Mouse (Mus musculus): ENCODE results near the gene Nap1l4. TPM values are rescaled to one million over a fixed set of nuclear protein-coding genes. Genes with fewer than 3 reads are reported as not detected.
"Not testable (repeated sequence)": the region's sequence is repeated elsewhere in the genome, so short reads cannot be mapped to it uniquely, and the experiment has no call there.

Gene Nap1l4
- polyA plus RNA-seq, 1 experiment from 2014 or later = 323 TPM

- 94% methylated on average over 6 of the region's 6 CpGs for WGBS
- H3K9ac ChIP-seq (ENCODE audit: low read depth, low read length); ATAC-seq; H3K4me2 ChIP-seq (ENCODE audit: low read length); H3K9me3 ChIP-seq (ENCODE audit: control insufficient read depth, low read length); H3K4me3 ChIP-seq (ENCODE audit: low read length); H3K27me3 ChIP-seq (replicated peaks; ENCODE audit: control insufficient read depth, insufficient read depth, low read length); H3K4me1 ChIP-seq (ENCODE audit: control insufficient read depth, insufficient read depth, low read depth, low read length); H3K27ac ChIP-seq (ENCODE audit: low read depth, low read length): not testable (repeated sequence)
- peaks cover 33% of the 10 kb centered on the region for H3K36me3 ChIP-seq (ENCODE audit: control insufficient read depth, insufficient read depth, low read length)
These were observed 10.7 kb downstream of the Nap1l4 start for GRCm38 (mm10) chr7:143538229-143538628.

GRCm38 (mm10) chr7:143536251-143536650 is 12.7 kb downstream of the Nap1l4 start:
- Histone ChIP-seq H3K9me3 (ENCODE audit: control insufficient read depth, low read length) (no peaks in the 10 kb centered on the region), H3K9ac (ENCODE audit: low read depth, low read length) (no peak overlapping the region), H3K36me3 (ENCODE audit: control insufficient read depth, insufficient read depth, low read length) (peaks cover 41% of the 10 kb centered on the region), H3K4me3 (ENCODE audit: low read length) (no peak overlapping the region), H3K4me1 (ENCODE audit: control insufficient read depth, insufficient read depth, low read depth, low read length) (no peaks in the 10 kb centered on the region), H3K27me3 (replicated peaks; ENCODE audit: control insufficient read depth, insufficient read depth, low read length) (no peaks in the 10 kb centered on the region), H3K27ac (ENCODE audit: low read depth, low read length) (no peak overlapping the region), H3K4me2 (ENCODE audit: low read length) (no peak overlapping the region)
- no peak for ATAC-seq
- 95% methylated on average over 3 of the region's 3 CpGs for WGBS

- Histone ChIP-seq H3K27me3 (replicated peaks; ENCODE audit: control insufficient read depth, insufficient read depth, low read length) (no peaks in the 10 kb centered on the region), H3K4me1 (ENCODE audit: control insufficient read depth, insufficient read depth, low read depth, low read length) (no peaks in the 10 kb centered on the region), H3K27ac (ENCODE audit: low read depth, low read length) (no peak overlapping the region), H3K4me3 (ENCODE audit: low read length) (no peak overlapping the region), H3K4me2 (ENCODE audit: low read length) (no peak overlapping the region), H3K36me3 (ENCODE audit: control insufficient read depth, insufficient read depth, low read length) (peaks cover 55% of the 10 kb centered on the region), H3K9me3 (ENCODE audit: control insufficient read depth, low read length) (no peaks in the 10 kb centered on the region), H3K9ac (ENCODE audit: low read depth, low read length) (no peak overlapping the region)
- WGBS = 88% methylated on average over 2 of the region's 2 CpGs
- no peak for ATAC-seq
These were observed 15.6 kb downstream of the Nap1l4 start for GRCm38 (mm10) chr7:143533284-143533683.

- no peaks in the 10 kb centered on the region for H3K27me3 ChIP-seq (replicated peaks; ENCODE audit: control insufficient read depth, insufficient read depth, low read length)
- H3K9ac ChIP-seq (ENCODE audit: low read depth, low read length) = no peak overlapping the region
- no peak overlapping the region for H3K4me2 ChIP-seq (ENCODE audit: low read length)
- H3K27ac ChIP-seq (ENCODE audit: low read depth, low read length) = no peak overlapping the region
- ATAC-seq = no peak
- no peaks in the 10 kb centered on the region for H3K9me3 ChIP-seq (ENCODE audit: control insufficient read depth, low read length)
- 68% methylated on average over 1 of the region's 1 CpGs for WGBS
- H3K4me1 ChIP-seq (ENCODE audit: control insufficient read depth, insufficient read depth, low read depth, low read length) = no peaks in the 10 kb centered on the region
- H3K4me3 ChIP-seq (ENCODE audit: low read length) = no peak overlapping the region
- H3K36me3 ChIP-seq (ENCODE audit: control insufficient read depth, insufficient read depth, low read length) = peaks cover 57% of the 10 kb centered on the region
These were observed 16.5 kb downstream of the Nap1l4 start for GRCm38 (mm10) chr7:143532410-143532809.

GRCm38 (mm10) chr7:143519333-143519732 is 29.6 kb downstream of the Nap1l4 start:
- no peak for ATAC-seq
- 83% methylated on average over 4 of the region's 4 CpGs for WGBS

DNA sequence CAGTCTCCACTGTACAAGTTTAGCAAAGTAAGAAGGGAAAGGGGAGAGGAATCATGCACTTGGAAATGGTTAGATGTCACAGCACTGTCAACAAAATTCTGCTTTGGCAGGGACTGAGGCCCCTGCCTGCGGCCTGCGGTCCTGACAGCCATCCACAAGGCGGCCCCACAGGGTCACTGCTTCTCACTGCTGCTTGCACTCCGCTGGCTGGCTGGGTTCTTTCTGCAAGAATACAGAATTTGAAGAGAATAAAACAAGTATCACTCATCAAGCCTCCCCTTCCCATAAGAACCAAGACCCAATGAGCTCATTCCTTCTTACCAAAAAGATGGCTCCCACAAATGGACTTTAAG is 34.5 kb downstream of the Nap1l4 start:
- H3K9me3 ChIP-seq (ENCODE audit: control insufficient read depth, low read length) = no peaks in the 10 kb centered on the region
- no peak overlapping the region for H3K4me3 ChIP-seq (ENCODE audit: low read length)
- H3K27ac ChIP-seq (ENCODE audit: low read depth, low read length) = no peak overlapping the region
- no peak overlapping the region for H3K4me2 ChIP-seq (ENCODE audit: low read length)
- no peak for ATAC-seq
- H3K36me3 ChIP-seq (ENCODE audit: control insufficient read depth, insufficient read depth, low read length) = peaks cover 51% of the 10 kb centered on the region
- 96% methylated on average over 4 of the region's 4 CpGs for WGBS
- no peak overlapping the region for H3K9ac ChIP-seq (ENCODE audit: low read depth, low read length)
- H3K27me3 ChIP-seq (replicated peaks; ENCODE audit: control insufficient read depth, insufficient read depth, low read length) = no peaks in the 10 kb centered on the region
- no peaks in the 10 kb centered on the region for H3K4me1 ChIP-seq (ENCODE audit: control insufficient read depth, insufficient read depth, low read depth, low read length)

More at GRCm38 (mm10) chr7:143519333-143519732, 29.6 kb downstream of the Nap1l4 start:
- Histone ChIP-seq H3K36me3 (ENCODE audit: control insufficient read depth, insufficient read depth, low read length) (peaks cover 69% of the 10 kb centered on the region), H3K4me1 (ENCODE audit: control insufficient read depth, insufficient read depth, low read depth, low read length) (no peaks in the 10 kb centered on the region), H3K9ac (ENCODE audit: low read depth, low read length) (no peak overlapping the region), H3K9me3 (ENCODE audit: control insufficient read depth, low read length) (no peaks in the 10 kb centered on the region), H3K27ac (ENCODE audit: low read depth, low read length) (no peak overlapping the region), H3K27me3 (replicated peaks; ENCODE audit: control insufficient read depth, insufficient read depth, low read length) (no peaks in the 10 kb centered on the region), H3K4me2 (ENCODE audit: low read length) (no peak overlapping the region), H3K4me3 (ENCODE audit: low read length) (no peak overlapping the region)

- Histone ChIP-seq H3K9me3 (ENCODE audit: control insufficient read depth, low read length) (no peaks in the 10 kb centered on the region), H3K4me1 (ENCODE audit: control insufficient read depth, insufficient read depth, low read depth, low read length) (no peaks in the 10 kb centered on the region), H3K9ac (ENCODE audit: low read depth, low read length) (no peak overlapping the region), H3K36me3 (ENCODE audit: control insufficient read depth, insufficient read depth, low read length) (peaks cover 47% of the 10 kb centered on the region), H3K4me2 (ENCODE audit: low read length) (no peak overlapping the region), H3K27me3 (replicated peaks; ENCODE audit: control insufficient read depth, insufficient read depth, low read length) (no peaks in the 10 kb centered on the region), H3K4me3 (ENCODE audit: low read length) (no peak overlapping the region), H3K27ac (ENCODE audit: low read depth, low read length) (no peak overlapping the region)
- WGBS = 87% methylated on average over 10 of the region's 10 CpGs
- ATAC-seq = no peak
These were observed 35.0 kb downstream of the Nap1l4 start for GRCm38 (mm10) chr7:143513763-143514415.

DNA sequence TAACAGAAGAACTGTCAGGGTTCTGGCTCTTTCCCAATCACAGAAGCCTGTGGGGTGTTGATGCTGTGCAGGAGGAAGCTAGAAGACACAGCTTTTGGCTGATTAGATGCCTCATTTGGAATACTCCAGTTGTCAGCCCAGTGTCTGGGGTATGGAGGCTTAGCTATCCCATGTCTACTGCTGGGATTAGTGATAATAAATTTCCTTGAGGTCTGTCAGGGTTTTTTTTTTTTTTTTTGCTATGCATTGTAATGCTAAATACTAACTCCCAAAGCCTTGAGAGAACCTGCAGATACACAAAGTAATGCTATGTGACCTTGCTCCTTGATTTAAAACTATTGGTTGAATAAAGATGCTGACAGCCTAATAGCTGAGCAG is 37.6 kb downstream of the Nap1l4 start:
- Histone ChIP-seq H3K27me3 (replicated peaks; ENCODE audit: control insufficient read depth, insufficient read depth, low read length) (no peaks in the 10 kb centered on the region), H3K27ac (ENCODE audit: low read depth, low read length) (no peak overlapping the region), H3K4me3 (ENCODE audit: low read length) (no peak overlapping the region), H3K4me1 (ENCODE audit: control insufficient read depth, insufficient read depth, low read depth, low read length) (no peaks in the 10 kb centered on the region), H3K36me3 (ENCODE audit: control insufficient read depth, insufficient read depth, low read length) (peaks cover 27% of the 10 kb centered on the region), H3K4me2 (ENCODE audit: low read length) (no peak overlapping the region), H3K9me3 (ENCODE audit: control insufficient read depth, low read length) (no peaks in the 10 kb centered on the region), H3K9ac (ENCODE audit: low read depth, low read length) (no peak overlapping the region)
- ATAC-seq = no peak

DNA sequence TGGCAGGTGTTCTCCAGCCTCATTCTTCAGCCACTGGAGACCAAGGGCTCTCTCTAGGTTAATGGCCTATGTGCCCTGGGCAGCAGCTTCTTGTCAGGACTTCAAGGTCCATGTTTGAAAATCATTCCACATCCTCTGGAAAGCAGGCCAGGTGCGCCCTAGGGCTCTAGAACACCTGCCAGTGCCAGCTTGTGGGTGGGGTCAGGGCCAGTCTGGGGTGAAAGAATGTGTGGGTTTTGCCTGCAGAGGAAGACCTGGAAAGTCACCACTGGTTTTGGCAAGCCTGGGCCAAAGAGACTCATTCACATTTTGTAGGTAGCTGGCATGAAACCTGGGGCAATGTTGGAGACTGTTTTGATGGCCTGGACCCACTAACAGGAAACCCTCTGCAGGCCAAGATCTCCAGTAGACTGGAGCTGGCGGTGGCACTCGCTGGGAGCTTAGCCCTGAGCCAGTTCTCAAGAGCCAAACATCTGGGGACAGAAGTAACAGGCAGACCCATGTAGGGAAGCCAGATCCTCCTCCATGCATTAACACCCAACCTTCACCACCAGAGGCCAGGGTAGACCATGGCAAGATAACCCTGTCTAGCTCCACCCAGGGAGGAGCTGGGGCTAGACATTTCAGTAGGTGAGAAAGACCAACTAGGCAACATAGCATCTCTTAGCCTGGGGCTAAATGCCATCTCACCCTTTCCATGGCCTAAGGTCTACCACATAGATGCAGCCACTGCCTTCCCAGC is 38.1 kb downstream of the Nap1l4 start:
- ATAC-seq = no peak
- H3K4me2 ChIP-seq (ENCODE audit: low read length) = no peak overlapping the region
- no peak overlapping the region for H3K27ac ChIP-seq (ENCODE audit: low read depth, low read length)
- H3K4me1 ChIP-seq (ENCODE audit: control insufficient read depth, insufficient read depth, low read depth, low read length) = no peaks in the 10 kb centered on the region
- 91% methylated on average over 3 of the region's 3 CpGs for WGBS
- no peak overlapping the region for H3K4me3 ChIP-seq (ENCODE audit: low read length)
- no peaks in the 10 kb centered on the region for H3K9me3 ChIP-seq (ENCODE audit: control insufficient read depth, low read length)
- H3K36me3 ChIP-seq (ENCODE audit: control insufficient read depth, insufficient read depth, low read length) = peaks cover 26% of the 10 kb centered on the region
- H3K9ac ChIP-seq (ENCODE audit: low read depth, low read length) = no peak overlapping the region; the same call in 1 of the 2 replicates
- no peaks in the 10 kb centered on the region for H3K27me3 ChIP-seq (replicated peaks; ENCODE audit: control insufficient read depth, insufficient read depth, low read length)
